Mouse (Mus musculus): ENCODE results near the gene Gm20388.

- TF ChIP-seq ZNF384 (IDR thresholded peaks at IDR 0.05; ENCODE audit: low read depth, low read length) (no peak), CHD2 (IDR thresholded peaks at IDR 0.05; ENCODE audit: low read depth, low read length) (no peak), HCFC1 (IDR thresholded peaks at IDR 0.05; ENCODE audit: borderline replicate concordance, insufficient read depth, low read length) (no peak)
Observed at GRCm38 (mm10) chr8:121480411-121481031, 1569.9 kb downstream of the Gm20388 start.
